Mouse (Mus musculus) heart, embryonic 10.5 days (tissue): ENCODE results near the gene Ccdc182. TPM values are rescaled to one million over a fixed set of nuclear protein-coding genes. Genes with fewer than 3 reads are reported as not detected.

Experiments used
- DNase-seq: peaks from one replicate; pipeline ENCODE4 v3.0.0-alpha.2; 2017; ENCODE audit warnings: low spot score
- H3K27ac ChIP-seq: fragments of 300-500 bp; sonication (generic); 2 replicates; pipeline ENCODE4 v1.5.1; 2016; ENCODE audit warnings: mild to moderate bottlenecking
- H3K27me3 ChIP-seq: fragments of 300-500 bp; sonication (generic); 2 replicates; pipeline ENCODE4 v1.6.1; 2016; ENCODE audit warnings: mild to moderate bottlenecking; ENCODE audit not compliant: poor library complexity, insufficient read depth, severe bottlenecking
- H3K36me3 ChIP-seq: fragments of 300-500 bp; sonication (generic); 2 replicates; pipeline ENCODE4 v1.6.1; 2016; ENCODE audit warnings: mild to moderate bottlenecking, moderate library complexity
- H3K4me1 ChIP-seq: fragments of 300-500 bp; sonication (generic); 2 replicates; pipeline ENCODE4 v1.6.1; 2016; ENCODE audit warnings: mild to moderate bottlenecking
- H3K4me3 ChIP-seq: fragments of 300-500 bp; sonication (generic); 2 replicates; pipeline ENCODE4 v1.5.1; 2016; ENCODE audit warnings: mild to moderate bottlenecking, moderate library complexity
- H3K9me3 ChIP-seq: fragments of 300-500 bp; sonication (generic); 2 replicates; pipeline ENCODE4 v1.6.1; 2016; ENCODE audit warnings: mild to moderate bottlenecking, moderate library complexity
- WGBS: fragments of 180-500 bp; shearing (Covaris S2); methylation state at CpG from one replicate; pipeline ENCODE4 v1.1.7; 2016; 5-methylcytosine and 5-hydroxymethylcytosine counted together
- polyA plus RNA-seq: library from polyadenylated mRNA; unstranded; fragments of >200 nt; fragmentation: Nextera tagmentation; extraction: Ambion mirVana; gene quantifications from 2 replicates; pipeline ENCODE4 v1.2.1, GENCODE M21; 2016

The Ccdc182 gene
- polyA plus RNA-seq, 1 experiment from 2014 or later, result 0.18 TPM

- H3K4me1 ChIP-seq, result peaks cover 45% of the 10 kb centered on the region
- H3K36me3 ChIP-seq, result no peaks in the 10 kb centered on the region
- H3K4me3 ChIP-seq, result no peak overlapping the region
- no peaks in the 10 kb centered on the region for H3K9me3 ChIP-seq
- no peaks in the 10 kb centered on the region for H3K27me3 ChIP-seq
- peak overlapping the region; percentile 19; the same call in 1 of the 2 replicates for H3K27ac ChIP-seq
- WGBS, result 44% methylated on average over 12 of the region's 12 CpGs
- no peak for DNase-seq
Measured at GRCm38 (mm10) chr11:88288805-88289340, 5.0 kb upstream of the Ccdc182 start.

GRCm38 (mm10) chr11:88291245-88291644 lies 2.6 kb upstream of the Ccdc182 start:
- peak overlapping the region; percentile 16; the same call in 1 of the 2 replicates for H3K27ac ChIP-seq
- no peaks in the 10 kb centered on the region for H3K9me3 ChIP-seq
- H3K4me3 ChIP-seq, result no peak overlapping the region
- DNase-seq, result no peak
- H3K36me3 ChIP-seq, result no peaks in the 10 kb centered on the region
- 31% methylated on average over 4 of the region's 4 CpGs for WGBS
- H3K4me1 ChIP-seq, result peaks cover 57% of the 10 kb centered on the region
- no peaks in the 10 kb centered on the region for H3K27me3 ChIP-seq

DNA sequence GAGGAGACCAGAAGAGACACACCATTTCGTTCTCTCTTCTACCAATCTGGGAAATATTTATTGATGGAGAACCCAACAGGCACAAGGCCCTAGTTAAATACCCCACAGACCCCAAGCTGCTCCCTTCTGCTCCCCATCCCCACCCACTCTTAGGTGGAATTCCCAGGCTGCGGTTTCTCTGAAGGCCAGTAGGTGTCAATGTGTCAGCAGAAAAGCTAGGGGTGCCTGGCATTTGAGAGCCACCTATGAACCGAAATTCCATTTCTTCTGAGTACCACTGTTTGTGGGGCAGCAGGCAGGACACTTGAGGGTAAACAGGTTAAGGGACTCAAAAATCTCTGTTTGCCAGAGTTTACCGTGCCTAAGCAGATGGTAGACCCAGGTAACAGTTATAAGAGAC lies 2.2 kb upstream of the Ccdc182 start:
- no peak for DNase-seq
- Histone ChIP-seq H3K4me1 (peaks cover 60% of the 10 kb centered on the region), H3K4me3 (no peak overlapping the region), H3K9me3 (no peaks in the 10 kb centered on the region), H3K36me3 (no peaks in the 10 kb centered on the region), H3K27me3 (no peaks in the 10 kb centered on the region), H3K27ac (0 out of 2 replicates have a peak overlapping the region, but pooled peaks have one; percentile 16)
- WGBS, result 30% methylated on average over 4 of the region's 4 CpGs

DNA sequence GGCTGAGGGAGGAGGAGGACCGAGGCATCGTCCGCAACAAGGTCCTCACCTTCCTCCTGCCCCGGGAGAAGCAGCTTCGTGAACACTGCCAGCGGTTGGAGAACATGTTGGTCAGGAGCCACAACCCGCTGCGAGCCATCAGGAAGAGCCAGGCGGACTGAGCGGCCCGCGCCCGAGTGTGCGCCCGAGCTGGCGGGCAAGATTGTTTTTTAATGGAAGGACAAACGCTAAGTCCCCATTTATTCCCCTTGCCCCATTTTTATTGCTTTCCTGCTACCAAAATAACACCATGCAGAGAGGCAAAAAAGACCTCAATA lies 494 bp downstream of the Ccdc182 start:
- peak overlapping the region; percentile 83 for H3K27ac ChIP-seq
- no peak for DNase-seq
- WGBS, result 29% methylated on average over 17 of the region's 17 CpGs

DNA sequence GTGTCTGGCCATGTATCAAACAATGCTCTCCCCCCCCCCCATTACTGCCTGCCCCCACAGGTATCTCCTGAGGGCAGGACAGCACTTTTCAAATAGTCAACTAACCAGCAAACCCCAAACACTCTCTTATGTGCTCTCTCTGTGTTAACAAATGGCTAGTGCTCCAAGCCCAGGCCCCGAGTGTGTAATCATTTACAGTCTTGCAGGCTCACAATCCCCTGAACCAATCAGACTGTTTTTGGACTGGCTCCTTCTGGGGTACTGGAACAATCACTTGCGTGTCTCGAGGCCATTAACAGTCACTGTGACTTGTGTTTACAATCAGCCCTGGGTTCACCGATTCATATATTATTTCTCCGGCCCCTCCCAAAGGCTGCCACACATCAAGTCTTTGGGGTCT lies 1.4 kb downstream of the Ccdc182 start:
- H3K27ac ChIP-seq, result 0 out of 2 replicates have a peak overlapping the region, but pooled peaks have one; percentile 6
- WGBS, result 88% methylated on average over 5 of the region's 5 CpGs
- H3K27me3 ChIP-seq, result no peaks in the 10 kb centered on the region

More for the DNA sequence above, 494 bp downstream of the Ccdc182 start:
- Histone ChIP-seq H3K9me3 (no peaks in the 10 kb centered on the region), H3K4me1 (peaks cover 69% of the 10 kb centered on the region), H3K36me3 (no peaks in the 10 kb centered on the region), H3K4me3 (peak overlapping the region; percentile 49), H3K27me3 (no peaks in the 10 kb centered on the region)

DNA sequence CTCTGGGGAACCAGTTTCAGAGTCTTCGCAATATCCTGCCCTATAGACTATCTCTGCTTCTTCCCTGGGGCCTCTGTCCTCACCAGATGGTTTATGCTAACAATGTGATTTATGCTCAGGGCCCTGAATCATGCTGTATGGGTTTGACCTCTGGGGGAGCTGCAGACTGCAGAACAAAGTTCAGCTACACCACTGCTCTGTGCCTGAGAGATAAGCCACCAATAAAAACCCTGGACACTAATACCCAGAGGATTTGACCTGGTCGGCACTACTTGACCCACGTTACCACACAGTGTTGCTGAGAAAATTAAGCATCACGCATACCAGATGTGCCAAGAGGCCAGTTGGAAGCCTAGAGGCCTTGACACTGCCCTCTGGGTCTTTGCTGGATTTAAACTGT lies 3.7 kb downstream of the Ccdc182 start:
- no peak for DNase-seq
- Histone ChIP-seq H3K9me3 (no peaks in the 10 kb centered on the region), H3K4me1 (peaks cover 60% of the 10 kb centered on the region), H3K27me3 (no peaks in the 10 kb centered on the region), H3K36me3 (no peaks in the 10 kb centered on the region), H3K4me3 (no peak overlapping the region), H3K27ac (no peak overlapping the region)
- WGBS, result 69% methylated on average over 4 of the region's 4 CpGs

More for the DNA sequence above, 1.4 kb downstream of the Ccdc182 start:
- DNase-seq, result no peak
- H3K9me3 ChIP-seq, result no peaks in the 10 kb centered on the region
- H3K36me3 ChIP-seq, result no peaks in the 10 kb centered on the region
- no peak overlapping the region for H3K4me3 ChIP-seq
- peaks cover 69% of the 10 kb centered on the region for H3K4me1 ChIP-seq

DNA sequence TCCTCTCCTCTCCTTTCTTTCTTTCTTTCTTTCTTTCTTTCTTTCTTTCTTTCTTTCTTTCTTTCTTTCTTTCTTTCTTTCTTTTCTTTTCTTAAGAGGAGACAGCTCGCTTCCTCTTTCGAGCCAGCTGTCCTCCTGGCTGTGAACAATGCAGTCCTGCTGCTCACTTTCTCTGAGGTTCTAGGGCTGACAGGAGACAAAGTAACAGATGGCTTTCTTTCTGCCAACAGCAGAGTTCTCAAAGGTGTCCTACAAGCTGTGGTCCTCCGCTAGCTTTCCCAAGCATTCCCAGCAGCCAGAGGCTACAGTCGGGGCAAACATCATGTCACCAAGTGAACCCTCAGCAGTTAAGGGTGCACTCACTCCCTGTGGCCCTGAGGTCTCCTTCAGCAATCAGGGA lies 5.5 kb downstream of the Ccdc182 start:
- H3K4me1 ChIP-seq, result peaks cover 44% of the 10 kb centered on the region
- no peaks in the 10 kb centered on the region for H3K9me3 ChIP-seq
- 85% methylated on average over 4 of the region's 4 CpGs for WGBS
- no peaks in the 10 kb centered on the region for H3K27me3 ChIP-seq
- H3K4me3 ChIP-seq, result no peak overlapping the region
- H3K27ac ChIP-seq, result no peak overlapping the region; the same call in 1 of the 2 replicates
- no peak for DNase-seq
- H3K36me3 ChIP-seq, result no peaks in the 10 kb centered on the region

DNA sequence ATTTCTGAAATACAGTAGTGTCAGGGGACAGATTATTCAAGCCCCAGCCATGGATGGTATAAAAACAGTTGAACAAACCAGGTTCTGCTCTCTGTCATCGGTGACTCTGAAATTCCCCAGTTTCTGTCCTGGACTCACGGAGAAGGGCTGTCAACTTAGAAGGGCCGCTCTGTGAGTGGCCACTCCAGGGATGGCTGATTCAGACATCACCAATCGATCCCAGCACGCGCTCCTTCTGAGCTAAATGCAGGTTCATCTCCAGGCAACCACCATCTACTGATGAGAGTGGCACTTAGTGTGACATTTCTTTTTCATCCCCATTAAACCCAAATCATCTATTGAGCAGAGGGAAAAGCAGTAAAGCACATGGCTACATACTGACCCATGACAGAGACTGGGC lies 7.8 kb downstream of the Ccdc182 start:
- no peaks in the 10 kb centered on the region for H3K27me3 ChIP-seq
- H3K4me1 ChIP-seq, result peaks cover 26% of the 10 kb centered on the region
- no peak for DNase-seq
- 0 out of 2 replicates have a peak overlapping the region, but pooled peaks have one; percentile 5 for H3K27ac ChIP-seq
- 37% methylated on average over 6 of the region's 6 CpGs for WGBS
- H3K4me3 ChIP-seq, result peak overlapping the region; percentile 12; the same call in 1 of the 2 replicates
- no peaks in the 10 kb centered on the region for H3K36me3 ChIP-seq
- H3K9me3 ChIP-seq, result no peaks in the 10 kb centered on the region

- no peak for DNase-seq
- Histone ChIP-seq H3K36me3 (no peaks in the 10 kb centered on the region), H3K4me1 (peaks cover 40% of the 10 kb centered on the region), H3K9me3 (no peaks in the 10 kb centered on the region), H3K27me3 (no peaks in the 10 kb centered on the region), H3K27ac (no peak overlapping the region), H3K4me3 (no peak overlapping the region)
- WGBS, result 83% methylated on average over 6 of the region's 6 CpGs
Measured at GRCm38 (mm10) chr11:88305759-88306158, 11.9 kb downstream of the Ccdc182 start.

DNA sequence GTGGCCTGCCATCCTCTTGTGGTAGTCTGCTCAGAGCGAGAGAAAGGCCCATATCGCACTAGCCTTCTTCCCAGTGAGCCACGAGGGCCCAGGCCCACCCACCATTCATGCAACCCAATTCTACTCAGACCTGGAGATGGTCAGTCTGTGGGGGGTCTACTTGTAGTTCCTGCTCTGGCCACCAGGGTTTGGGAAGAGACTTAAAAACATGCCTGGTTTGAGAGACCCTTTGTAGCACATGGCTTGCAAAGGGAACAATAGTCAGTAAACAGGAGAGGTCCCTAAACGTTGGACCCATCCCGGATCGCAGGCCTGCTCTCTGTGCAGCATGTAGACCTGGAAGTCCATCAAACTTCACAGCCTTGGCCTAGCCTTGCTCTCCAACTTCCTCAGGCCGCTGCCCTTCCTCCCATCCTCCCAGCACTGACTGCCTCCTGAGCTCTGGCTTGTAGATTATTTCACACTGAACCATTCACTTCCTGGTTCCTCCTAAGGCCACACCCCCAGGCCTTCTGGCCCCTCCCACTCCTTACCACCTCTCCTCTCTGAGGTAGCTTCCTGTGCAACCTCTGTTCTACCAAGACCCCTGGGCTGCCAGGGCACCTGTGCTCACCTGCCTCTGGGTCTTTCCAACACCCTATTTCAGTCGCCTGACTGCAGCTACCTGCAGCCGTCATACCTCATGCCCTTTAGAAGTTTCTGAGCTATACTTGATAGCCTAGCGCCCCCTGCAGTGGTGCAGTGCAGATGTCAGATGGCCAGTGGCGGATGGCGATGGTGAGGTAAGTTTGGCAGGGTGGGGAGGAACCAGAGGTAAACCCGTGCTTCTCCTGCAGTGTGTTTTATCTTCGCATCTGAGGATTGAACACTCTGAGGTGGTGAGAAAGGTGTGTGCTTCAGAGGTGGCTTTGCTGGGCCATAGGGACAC lies 14.0 kb downstream of the Ccdc182 start:
- H3K4me1 ChIP-seq, result peaks cover 54% of the 10 kb centered on the region
- H3K27me3 ChIP-seq, result no peaks in the 10 kb centered on the region
- no peak for DNase-seq
- 76% methylated on average over 14 of the region's 14 CpGs for WGBS
- no peak overlapping the region for H3K4me3 ChIP-seq
- H3K27ac ChIP-seq, result 0 out of 2 replicates have a peak overlapping the region, but pooled peaks have one; percentile 12
- no peaks in the 10 kb centered on the region for H3K36me3 ChIP-seq
- no peaks in the 10 kb centered on the region for H3K9me3 ChIP-seq

DNA sequence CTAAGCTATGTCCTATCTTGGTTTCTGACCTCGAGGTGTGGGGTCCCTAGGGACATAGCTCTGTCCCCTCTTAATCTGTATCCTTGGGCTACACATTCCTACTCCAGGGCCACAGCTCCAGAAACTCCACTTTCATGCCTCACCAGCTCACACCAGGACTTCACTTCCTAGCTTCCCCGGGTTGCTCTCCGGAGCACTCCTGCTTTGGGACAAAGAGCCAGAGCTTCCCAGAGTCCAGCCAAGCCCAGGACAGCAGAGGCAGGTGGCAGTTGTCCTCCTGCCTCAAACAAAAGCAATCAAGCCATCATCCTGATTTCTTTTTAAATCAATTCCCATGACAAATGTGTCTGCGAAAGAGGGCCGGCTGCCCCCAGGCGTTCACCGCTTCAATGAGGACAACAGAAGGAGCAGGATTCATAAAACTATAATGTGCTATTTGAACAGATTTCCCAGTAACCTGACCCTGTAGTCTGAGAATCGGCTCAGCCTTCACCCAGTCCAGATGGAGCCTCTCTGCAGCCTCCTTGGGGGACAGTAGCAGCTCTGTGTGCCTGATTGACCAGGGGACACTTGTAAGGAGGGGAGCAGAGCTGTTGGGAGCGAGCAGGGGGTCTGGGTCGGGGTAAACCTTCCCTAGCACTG lies 15.3 kb downstream of the Ccdc182 start:
- no peaks in the 10 kb centered on the region for H3K27me3 ChIP-seq
- WGBS, result 77% methylated on average over 10 of the region's 10 CpGs
- DNase-seq, result no peak
- H3K4me3 ChIP-seq, result no peak overlapping the region
- peaks cover 67% of the 10 kb centered on the region for H3K4me1 ChIP-seq
- H3K27ac ChIP-seq, result peak overlapping the region; percentile 82
- H3K9me3 ChIP-seq, result no peaks in the 10 kb centered on the region
- no peaks in the 10 kb centered on the region for H3K36me3 ChIP-seq

DNA sequence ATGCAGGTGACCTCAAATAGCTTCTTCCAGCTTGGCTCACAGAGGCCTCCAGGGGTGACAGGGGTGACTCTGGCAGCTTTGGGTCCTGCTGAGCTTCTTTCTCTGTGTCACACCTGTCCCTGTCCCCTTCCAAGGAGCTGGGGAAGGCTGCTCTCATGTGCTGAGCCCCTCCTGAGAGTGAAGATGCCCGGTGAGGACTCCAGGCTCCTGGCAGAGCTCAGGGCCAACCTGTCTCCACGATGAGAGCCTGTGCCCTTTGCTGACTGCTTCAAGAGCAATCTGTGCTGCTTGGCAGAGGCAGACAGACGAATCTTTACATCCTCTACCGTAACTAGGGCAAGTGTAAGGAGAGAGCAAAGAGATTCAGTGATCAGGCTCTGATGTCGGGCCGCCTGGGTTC lies 16.9 kb downstream of the Ccdc182 start:
- no peak overlapping the region for H3K4me3 ChIP-seq
- H3K9me3 ChIP-seq, result no peaks in the 10 kb centered on the region
- 73% methylated on average over 6 of the region's 6 CpGs for WGBS
- H3K27ac ChIP-seq, result peak overlapping the region; percentile 82
- peaks cover 83% of the 10 kb centered on the region for H3K4me1 ChIP-seq
- no peaks in the 10 kb centered on the region for H3K36me3 ChIP-seq
- no peak for DNase-seq
- H3K27me3 ChIP-seq, result no peaks in the 10 kb centered on the region

DNA sequence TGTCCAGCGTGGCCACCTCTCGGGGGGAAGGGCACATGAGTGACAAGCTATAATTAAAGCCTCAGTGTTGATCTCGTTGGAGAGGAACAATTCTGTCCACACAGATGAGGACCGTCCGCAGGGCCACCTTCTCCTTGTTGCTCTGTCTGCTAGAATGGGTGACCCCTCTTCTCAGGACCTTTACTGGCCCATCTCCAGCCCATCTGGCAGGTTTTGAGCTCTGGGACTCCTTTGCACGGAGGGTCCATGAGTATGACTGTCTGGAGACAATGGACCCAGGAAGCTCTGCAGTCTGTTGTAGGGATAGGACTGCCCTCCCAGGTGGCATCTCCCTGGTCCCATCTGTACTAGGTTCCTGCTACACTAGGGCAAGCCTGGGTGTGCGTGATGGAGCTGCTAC lies 17.7 kb downstream of the Ccdc182 start:
- WGBS, result 51% methylated on average over 7 of the region's 7 CpGs
- H3K9me3 ChIP-seq, result no peaks in the 10 kb centered on the region
- H3K4me3 ChIP-seq, result no peak overlapping the region

More for the DNA sequence above, 17.7 kb downstream of the Ccdc182 start:
- Histone ChIP-seq H3K36me3 (no peaks in the 10 kb centered on the region), H3K4me1 (peaks cover 91% of the 10 kb centered on the region), H3K27ac (peak overlapping the region; percentile 82), H3K27me3 (no peaks in the 10 kb centered on the region)
- no peak for DNase-seq
